Mouse (Mus musculus) left cerebral cortex, adult 2 months (tissue): ENCODE data around the gene Dhdh. TPM values are rescaled to one million over a fixed set of nuclear protein-coding genes. Genes with fewer than 3 reads are reported as not detected.
"Not testable (repeated sequence)": the region's sequence is repeated elsewhere in the genome, so short reads cannot be mapped to it uniquely, and the experiment has no call there.

ENCODE experiments used
- DNase-seq, 2 experiments: peaks; one replicate each; pipeline ENCODE4 v3.0.0; 2021 to 2022; ENCODE audit warnings: low spot score in 2 of 2, mixed read lengths in 1 of 2; ENCODE audit errors: extremely low spot score in 1 of 2
- H3K27ac ChIP-seq: fragments of 200-600 bp; 2 replicates; pipeline ENCODE4 v1.8.1; 2022
- H3K4me3 ChIP-seq: fragments of 200-600 bp; 2 replicates; pipeline ENCODE4 v1.8.1; 2022
- CTCF ChIP-seq: fragments of 200-600 bp; IDR thresholded peaks from 2 replicates; pipeline ENCODE4 v1.8.1; 2022; ENCODE audit warnings: antibody characterized with exemption, mild to moderate bottlenecking, moderate library complexity
- intact Hi-C: fragments of 180-260 bp; cut with DNase I; formaldehyde crosslinking; loops from one replicate; pipeline ENCODE4 v1.15.1; 2025
- total RNA-seq, 2 experiments: library from RNA; stranded (reverse); gene quantifications; 2 replicates each; pipeline ENCODE4 v1.2.3; 2021

Dhdh gene
- total RNA-seq, 2 experiments from 2014 or later, result 3.7 to 4.8 TPM

DNA sequence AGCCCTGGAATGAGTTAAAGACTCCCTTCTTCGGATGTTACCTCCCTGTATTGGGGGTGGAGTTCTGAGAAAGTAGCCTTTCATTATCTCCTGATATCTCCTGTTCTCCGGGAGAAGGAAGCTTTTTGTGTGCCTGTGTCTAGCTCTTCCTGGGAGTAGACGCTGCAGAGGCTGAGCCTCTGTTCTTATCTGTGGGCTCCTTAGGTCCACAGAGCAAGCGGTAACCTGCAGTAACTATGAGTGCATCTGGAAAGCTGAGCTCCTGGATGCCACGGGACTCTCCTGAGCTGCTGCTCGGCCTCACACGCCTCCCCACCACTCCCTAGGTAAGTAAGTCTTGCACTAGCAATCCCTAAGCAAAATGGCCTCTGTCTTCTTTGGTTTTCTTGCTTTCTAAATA lies 2.4 kb downstream of the Dhdh start:
- intact Hi-C loops, result no loop called here
- DNase-seq, result no peak
- H3K27ac ChIP-seq, result no peak overlapping the region
- H3K4me3 ChIP-seq, result no peak overlapping the region
- TF ChIP-seq CTCF, result no peak

DNA sequence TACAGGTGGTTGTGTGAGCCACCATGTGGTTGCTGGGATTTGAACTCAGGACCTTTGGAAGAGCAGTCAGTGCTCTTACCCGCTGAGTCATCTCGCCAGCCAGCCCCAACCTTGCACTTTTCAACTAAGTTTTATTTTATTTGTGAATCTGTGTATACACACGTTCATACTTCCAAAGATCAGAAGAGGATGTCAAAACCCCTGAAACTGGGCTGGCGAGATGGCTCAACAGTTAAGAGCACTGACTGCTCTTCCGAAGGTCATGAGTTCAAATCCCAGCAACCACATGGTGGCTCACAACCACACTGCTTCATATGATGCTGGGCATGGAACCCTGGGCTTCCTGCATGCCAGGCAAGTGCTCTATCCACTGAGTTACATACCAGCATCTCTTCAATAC lies 3.6 kb downstream of the Dhdh start:
- DNase-seq, H3K27ac ChIP-seq, intact Hi-C loops, H3K4me3 ChIP-seq: not testable (repeated sequence)

DNA sequence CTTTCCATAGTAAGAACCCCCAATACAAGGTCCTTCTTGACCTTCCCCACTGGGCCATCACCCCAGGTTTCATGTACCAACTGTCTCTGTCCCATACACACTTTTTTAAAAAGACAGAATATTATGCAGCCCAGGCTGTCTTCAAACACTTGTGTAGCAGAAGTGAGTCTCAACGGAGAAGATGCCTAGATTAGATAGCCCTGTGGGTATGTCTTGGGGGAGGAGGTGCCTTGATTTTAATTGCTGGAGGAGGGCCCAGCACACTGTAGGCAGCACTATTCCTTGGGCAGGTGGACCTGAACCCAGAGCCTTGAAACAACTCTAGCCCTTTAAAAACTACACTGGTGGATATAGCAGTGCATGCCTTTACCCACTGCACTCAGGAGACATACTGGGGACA lies 6.4 kb downstream of the Dhdh start:
- no peak overlapping the region for H3K4me3 ChIP-seq
- DNase-seq, result no peak
- H3K27ac ChIP-seq, result no peak overlapping the region
- TF ChIP-seq CTCF, result no peak
- intact Hi-C loops, result no loop called here

DNA sequence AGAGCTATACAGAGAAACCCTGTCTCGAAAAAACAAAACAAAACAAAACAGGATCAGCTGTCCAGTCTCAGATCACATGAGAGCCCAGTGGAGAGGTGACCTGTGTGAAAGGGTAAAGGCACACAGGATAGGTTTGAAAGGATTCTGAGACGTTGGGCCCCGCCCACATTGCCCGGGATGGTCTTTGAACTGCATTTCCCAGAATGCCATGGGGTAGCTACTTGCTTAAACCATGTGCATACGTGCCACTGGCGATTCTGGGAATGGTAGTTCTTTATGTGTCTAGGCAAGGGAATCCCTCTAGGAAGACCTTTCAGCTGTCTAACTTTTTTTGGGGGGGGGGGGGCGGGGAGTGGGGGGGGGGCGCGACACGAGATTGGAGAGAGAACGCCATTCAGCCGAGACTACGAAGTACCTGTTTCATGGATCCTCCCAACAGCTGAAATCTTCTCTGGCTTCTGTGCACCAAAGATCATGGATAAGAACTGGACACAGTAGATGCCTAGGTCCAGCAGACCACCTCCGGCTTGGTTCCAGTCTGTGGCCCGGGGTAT lies 7.2 kb downstream of the Dhdh start, which contains the start of gene Tulp2:
Tulp2 (plus strand) TSS at position 504 of the 554 bp plus-strand sequence.
- no peak within 1 kb of the TSS for H3K4me3 ChIP-seq
- intact Hi-C loops, result no loop called here
- DNase-seq, result peak; percentile 64
- TF ChIP-seq CTCF, result no peak
- no peak within 1 kb of the TSS for H3K27ac ChIP-seq

DNA sequence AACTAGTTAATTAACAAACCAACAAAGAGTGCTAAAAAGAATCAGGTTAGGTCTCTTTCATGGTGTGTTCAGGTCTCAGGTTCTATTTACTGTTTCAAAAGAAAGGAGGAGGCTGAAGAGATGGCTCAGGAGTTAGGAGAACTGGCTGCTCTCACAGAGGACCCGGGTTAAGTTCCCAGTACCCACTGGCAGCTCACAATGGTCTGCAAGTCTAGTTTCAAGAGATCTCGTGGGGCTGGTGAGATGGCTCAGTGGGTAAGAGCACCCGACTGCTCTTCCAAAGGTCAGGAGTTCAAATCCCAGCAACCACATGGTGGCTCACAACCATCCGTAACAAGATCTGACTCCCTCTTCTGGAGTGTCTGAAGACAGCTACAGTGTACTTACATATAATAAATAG lies 8.3 kb downstream of the Dhdh start:
- DNase-seq, H3K4me3 ChIP-seq, intact Hi-C loops, H3K27ac ChIP-seq: not testable (repeated sequence)

DNA sequence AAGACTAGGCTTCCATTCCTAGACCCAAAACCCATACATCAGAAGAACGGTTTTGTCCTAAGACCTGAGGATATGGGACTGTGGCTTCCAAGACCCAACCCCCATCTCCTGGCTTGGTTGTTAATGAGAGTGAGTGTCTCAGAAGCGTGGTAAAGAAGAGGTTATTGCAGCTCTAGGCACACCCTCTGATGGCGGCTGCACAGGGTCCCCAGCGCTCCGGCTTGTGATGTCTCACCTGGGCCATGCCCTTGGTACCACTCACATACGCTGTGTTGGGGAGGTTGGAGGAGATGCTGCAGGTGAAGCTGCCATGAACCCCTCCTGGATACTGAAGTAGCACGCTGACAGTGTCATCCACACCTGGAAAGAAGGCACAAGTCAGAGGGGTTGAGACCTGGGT lies 9.8 kb downstream of the Dhdh start:
- H3K27ac ChIP-seq, result no peak overlapping the region
- intact Hi-C loops, result loop anchor here (5.0 kb wide), 1 partner anchor 44 kb away; no protein-coding TSS in a partner anchor
- TF ChIP-seq CTCF, result no peak
- DNase-seq, result no peak
- no peak overlapping the region for H3K4me3 ChIP-seq

DNA sequence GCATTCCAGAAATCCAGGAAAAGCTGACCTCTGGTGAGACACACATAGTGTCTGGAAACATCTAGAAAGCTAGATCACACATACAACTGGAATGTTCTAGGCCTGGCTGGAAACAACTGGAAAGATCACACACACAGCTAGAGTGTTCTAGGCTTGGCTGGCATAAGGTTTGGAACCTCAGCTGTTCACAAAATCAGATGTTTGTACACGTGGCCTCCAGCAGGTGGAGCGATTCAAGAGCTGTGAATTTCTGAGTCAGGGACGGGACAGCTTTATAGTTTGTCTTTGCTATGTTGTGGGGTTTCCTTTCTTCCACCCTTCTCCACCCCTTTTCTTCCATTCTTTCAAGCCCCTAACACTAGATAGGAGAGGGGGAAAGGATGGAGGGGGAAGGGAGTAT lies 11.6 kb downstream of the Dhdh start:
- intact Hi-C loops, result loop anchor here (2.0 to 5.0 kb wide), 2 partner anchors 45 to 84 kb away; no protein-coding TSS in a partner anchor
- peak; percentile 52 to 61 for DNase-seq
- TF ChIP-seq CTCF, result peak; percentile 65
- no peak overlapping the region for H3K4me3 ChIP-seq
- no peak overlapping the region for H3K27ac ChIP-seq

DNA sequence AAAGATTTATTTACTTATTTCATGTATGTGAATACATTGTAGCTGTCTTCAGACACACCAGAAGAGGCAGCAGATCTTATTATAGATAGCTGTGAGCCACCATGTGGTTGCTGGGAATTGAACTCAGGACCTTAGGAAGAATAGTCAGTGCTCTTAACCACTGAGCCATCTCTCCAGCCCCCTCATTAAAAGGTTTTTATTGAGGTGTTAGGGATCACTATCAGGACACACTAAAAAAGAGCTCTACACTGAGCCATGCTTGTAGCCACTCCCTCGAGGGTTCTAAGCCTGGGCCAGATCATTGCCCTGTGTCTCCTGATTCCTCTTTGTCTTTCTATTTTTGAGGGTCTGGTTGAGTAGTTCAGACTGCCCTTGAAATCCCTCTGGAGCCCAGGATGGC lies 12.2 kb downstream of the Dhdh start:
- Histone ChIP-seq H3K4me3 (no peak overlapping the region), H3K27ac (no peak overlapping the region)
- no peak for TF ChIP-seq CTCF
- intact Hi-C loops, result loop anchor here (2.0 to 5.0 kb wide), 2 partner anchors 46 to 84 kb away; no protein-coding TSS in a partner anchor
- no peak for DNase-seq

DNA sequence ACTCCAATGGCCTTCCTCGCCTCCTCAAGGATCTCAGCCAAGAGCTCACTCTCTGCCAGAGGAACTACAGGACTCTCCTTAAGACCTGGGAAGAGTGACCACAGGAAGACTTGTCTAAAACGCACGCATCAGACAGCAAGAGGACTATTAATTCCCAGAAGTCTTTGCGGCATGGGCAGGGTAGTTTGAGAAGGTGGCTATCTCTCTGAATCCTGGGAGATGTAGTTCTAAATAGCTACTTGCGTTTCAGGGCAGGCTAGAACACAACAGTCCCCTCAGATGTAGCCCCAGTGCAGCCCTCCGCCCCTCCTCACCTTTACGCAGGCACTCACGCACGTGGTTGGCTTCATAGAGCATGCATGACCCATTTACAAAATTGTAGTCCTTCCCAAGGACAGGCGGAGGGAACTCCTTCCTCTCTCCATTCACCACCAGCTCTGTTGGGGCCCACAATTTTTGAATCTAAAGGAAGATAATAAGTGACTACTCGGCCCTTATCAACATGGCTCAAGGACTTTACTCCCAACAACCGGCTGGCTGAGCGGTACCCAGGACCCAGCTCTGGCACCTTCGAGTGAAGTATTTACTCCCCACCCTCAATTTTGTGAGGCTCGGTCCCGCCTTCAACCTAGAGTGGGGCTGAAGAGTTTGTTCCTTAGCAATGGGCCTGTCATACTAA lies 13.2 kb downstream of the Dhdh start:
- peak overlapping the region; percentile 66 for H3K27ac ChIP-seq
- H3K4me3 ChIP-seq, result peak overlapping the region; percentile 29; the same call in 1 of the 2 replicates
- DNase-seq, result no peak
- TF ChIP-seq CTCF, result no peak
- intact Hi-C loops, result loop anchor here (5.0 kb wide), 1 partner anchor 47 kb away; no protein-coding TSS in a partner anchor

DNA sequence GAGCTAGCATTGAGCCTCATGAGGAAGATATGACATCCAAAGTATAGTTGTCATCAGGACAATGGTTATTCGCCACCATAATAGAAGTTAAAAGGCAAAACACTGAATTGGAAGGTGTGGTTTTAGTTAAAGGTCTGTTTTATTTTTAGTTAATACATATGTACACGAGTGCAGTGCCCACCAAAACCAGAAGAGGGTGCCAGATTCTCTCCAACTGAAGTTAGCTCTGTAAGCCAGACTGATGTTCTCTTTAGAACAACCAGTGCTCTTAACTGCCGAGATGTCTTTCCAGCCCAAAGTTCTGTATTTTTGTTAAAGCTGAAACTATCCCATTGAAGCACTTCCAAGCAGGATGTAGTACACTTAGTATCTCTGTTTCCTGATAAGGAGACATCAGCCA lies 17.7 kb downstream of the Dhdh start:
- no peak overlapping the region for H3K4me3 ChIP-seq
- TF ChIP-seq CTCF, result peak; percentile 94
- DNase-seq, result peak; percentile 65 to 73
- no peak overlapping the region for H3K27ac ChIP-seq
- intact Hi-C loops, result no loop called here

DNA sequence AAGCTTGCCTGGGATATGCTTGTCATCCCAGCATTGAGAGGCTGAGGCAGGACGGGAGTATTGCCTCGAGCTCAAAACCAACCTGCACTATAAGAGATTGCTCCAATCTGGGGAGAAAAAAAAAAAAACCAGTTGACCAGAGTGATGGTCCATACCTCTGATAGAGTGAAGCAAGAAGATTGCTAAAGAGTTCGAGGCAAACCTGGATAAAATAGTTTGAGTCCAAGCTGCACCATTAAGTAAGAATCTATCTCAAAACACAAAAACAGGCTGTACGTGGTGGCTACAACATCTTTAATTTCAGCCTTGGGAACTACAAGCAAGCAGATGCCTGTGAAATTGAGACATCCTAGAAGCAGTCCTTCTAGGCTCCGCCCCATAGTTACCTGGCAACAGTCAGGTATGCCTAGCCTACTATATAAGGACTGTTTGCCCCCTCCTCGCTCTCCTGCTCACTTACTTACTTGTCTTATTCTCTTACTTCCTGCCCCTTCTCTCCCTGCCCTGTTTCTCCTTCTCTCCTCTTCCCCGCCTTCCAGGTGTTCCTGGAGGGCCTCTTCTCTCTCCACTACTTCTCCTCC lies 21.4 kb downstream of the Dhdh start:
- Histone ChIP-seq H3K27ac (peak overlapping the region; percentile 81), H3K4me3 (peak overlapping the region; percentile 96)
- TF ChIP-seq CTCF, result no peak
- DNase-seq, result no peak
- intact Hi-C loops, result loop anchor here (2.0 to 5.0 kb wide), 2 partner anchors 122 to 215 kb away; partner anchors contain the start of gene Ntn5
